Mouse (Mus musculus): ENCODE data around the gene Eif3j1. TPM values are rescaled to one million over a fixed set of nuclear protein-coding genes. Genes with fewer than 3 reads are reported as not detected.
"Not testable (repeated sequence)": the region's sequence is repeated elsewhere in the genome, so short reads cannot be mapped to it uniquely, and the experiment has no call there.

Gene Eif3j1
- polyA plus RNA-seq, 1 experiment = 6.1 TPM

DNA sequence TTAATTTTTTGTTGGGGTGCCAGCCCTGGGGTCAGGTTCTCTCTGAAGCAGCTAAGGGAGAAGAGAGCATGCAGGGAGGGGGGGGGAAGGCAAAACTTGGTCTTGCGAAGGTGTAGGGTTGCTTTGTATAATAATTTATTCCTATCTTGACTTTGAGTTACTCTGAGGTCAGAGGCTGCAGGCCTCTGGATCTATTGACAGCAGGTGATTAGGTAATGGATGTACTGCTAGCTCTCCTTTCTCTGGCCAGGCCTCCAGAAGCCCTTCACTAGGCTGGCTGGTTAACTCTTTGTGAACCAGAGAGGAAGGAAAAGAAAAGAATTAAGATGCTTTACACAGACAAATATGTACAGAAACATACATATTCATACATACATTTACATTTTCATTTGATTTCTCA, 9.6 kb upstream of the Eif3j1 start:
- Histone ChIP-seq H3K27me3 (ENCODE audit: control insufficient read depth, insufficient read depth, insufficient read length) (no peaks in the 10 kb centered on the region), H3K4me2 (ENCODE audit: low read depth) (no peak overlapping the region), H3K36me3 (ENCODE audit: control insufficient read depth, insufficient read depth) (no peaks in the 10 kb centered on the region), H3ac (ENCODE audit: control insufficient read depth, insufficient read length) (no peak overlapping the region), H3K4me3 (no peak overlapping the region), H3K79me2 (ENCODE audit: control insufficient read depth, insufficient read depth) (no peaks in the 10 kb centered on the region)
- TF ChIP-seq MYOG (IDR thresholded peaks at IDR 0.05; ENCODE audit: control insufficient read depth in 1 of 3, insufficient read depth in 1 of 3, insufficient read length in 2 of 3, low read depth in 2 of 3) = no peak
- TF ChIP-seq USF1 (IDR thresholded peaks at IDR 0.05; ENCODE audit: low read depth) = no peak
- TF ChIP-seq MYOD1 (IDR thresholded peaks at IDR 0.05; ENCODE audit: control insufficient read depth in 1 of 3, insufficient read length in 2 of 3, low read depth in 2 of 3) = no peak
- no peak for TF ChIP-seq MAX (IDR thresholded peaks at IDR 0.05; ENCODE audit: low read depth)
- TF ChIP-seq E2F4 (IDR thresholded peaks at IDR 0.05; ENCODE audit: insufficient read depth) = no peak
- TF ChIP-seq TCF3 (IDR thresholded peaks at IDR 0.05; ENCODE audit: insufficient read length, low read depth) = no peak
- TF ChIP-seq POLR2A (IDR thresholded peaks at IDR 0.05; ENCODE audit: insufficient read length, low read depth) = no peak

DNA sequence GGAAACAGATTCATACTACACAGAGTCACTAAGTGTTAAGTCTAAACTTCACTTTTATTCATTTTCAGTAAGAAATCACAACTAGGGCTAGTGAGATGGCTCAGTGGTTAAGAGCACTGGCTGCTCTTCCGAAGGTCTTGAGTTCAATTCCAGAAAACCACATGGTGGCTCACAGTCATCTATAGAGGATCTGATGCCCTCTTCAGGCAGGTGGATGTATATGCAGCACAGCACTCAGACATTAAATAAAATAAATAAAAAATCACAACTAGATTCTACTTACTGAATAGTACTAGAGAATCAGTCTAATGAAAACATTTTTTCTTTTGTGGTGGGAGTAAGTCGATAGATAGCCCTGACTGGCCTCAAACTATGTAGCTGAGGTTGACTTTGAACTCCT, 6.1 kb upstream of the Eif3j1 start:
- H3K27me3 ChIP-seq (ENCODE audit: control insufficient read depth, insufficient read depth, insufficient read length) = no peaks in the 10 kb centered on the region
- no peak overlapping the region for H3ac ChIP-seq (ENCODE audit: control insufficient read depth, insufficient read length)
- TF ChIP-seq MYOD1 (IDR thresholded peaks at IDR 0.05; ENCODE audit: control insufficient read depth in 1 of 3, insufficient read length in 2 of 3, low read depth in 2 of 3) = no peak
- TF ChIP-seq MYOG (IDR thresholded peaks at IDR 0.05; ENCODE audit: control insufficient read depth in 1 of 3, insufficient read depth in 1 of 3, insufficient read length in 2 of 3, low read depth in 2 of 3) = no peak
- TF ChIP-seq POLR2A (IDR thresholded peaks at IDR 0.05; ENCODE audit: insufficient read length, low read depth) = no peak
- TF ChIP-seq TCF12 (IDR thresholded peaks at IDR 0.05; ENCODE audit: insufficient read depth, poor library complexity, severe bottlenecking) = no peak
- no peak overlapping the region for H3K4me2 ChIP-seq (ENCODE audit: low read depth)
- no peaks in the 10 kb centered on the region for H3K79me2 ChIP-seq (ENCODE audit: control insufficient read depth, insufficient read depth)
- H3K4me3 ChIP-seq = no peak overlapping the region
- no peaks in the 10 kb centered on the region for H3K36me3 ChIP-seq (ENCODE audit: control insufficient read depth, insufficient read depth)

DNA sequence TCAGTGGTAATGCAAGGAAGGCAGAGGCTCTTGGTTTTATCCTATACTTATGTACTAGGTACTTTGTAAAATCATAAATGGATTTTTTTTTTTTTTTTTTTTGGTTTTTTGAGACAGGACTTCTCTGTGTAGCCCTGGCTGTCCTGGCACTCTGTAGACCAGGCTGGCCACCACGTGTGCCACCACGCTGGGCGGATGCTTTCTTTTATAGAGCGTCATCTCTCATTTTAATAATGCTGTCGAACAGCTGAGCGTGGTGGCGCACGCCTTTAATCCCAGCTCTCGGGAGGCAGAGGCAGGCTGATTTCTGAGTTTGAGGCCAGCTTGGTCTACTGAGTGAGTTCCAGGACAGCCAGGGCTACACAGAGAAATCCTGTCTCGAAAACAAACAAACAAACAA, 1.3 kb upstream of the Eif3j1 start:
- not testable (repeated sequence) for H3K36me3 ChIP-seq (ENCODE audit: control insufficient read depth, insufficient read depth); H3K27me3 ChIP-seq (ENCODE audit: control insufficient read depth, insufficient read depth, insufficient read length)
- Histone ChIP-seq H3ac (ENCODE audit: control insufficient read depth, insufficient read length) (peak overlapping the region; percentile 82), H3K4me3 (peak overlapping the region; percentile 56), H3K4me2 (ENCODE audit: low read depth) (peak overlapping the region; percentile 81), H3K79me2 (ENCODE audit: control insufficient read depth, insufficient read depth) (peaks cover 24% of the 10 kb centered on the region)

DNA sequence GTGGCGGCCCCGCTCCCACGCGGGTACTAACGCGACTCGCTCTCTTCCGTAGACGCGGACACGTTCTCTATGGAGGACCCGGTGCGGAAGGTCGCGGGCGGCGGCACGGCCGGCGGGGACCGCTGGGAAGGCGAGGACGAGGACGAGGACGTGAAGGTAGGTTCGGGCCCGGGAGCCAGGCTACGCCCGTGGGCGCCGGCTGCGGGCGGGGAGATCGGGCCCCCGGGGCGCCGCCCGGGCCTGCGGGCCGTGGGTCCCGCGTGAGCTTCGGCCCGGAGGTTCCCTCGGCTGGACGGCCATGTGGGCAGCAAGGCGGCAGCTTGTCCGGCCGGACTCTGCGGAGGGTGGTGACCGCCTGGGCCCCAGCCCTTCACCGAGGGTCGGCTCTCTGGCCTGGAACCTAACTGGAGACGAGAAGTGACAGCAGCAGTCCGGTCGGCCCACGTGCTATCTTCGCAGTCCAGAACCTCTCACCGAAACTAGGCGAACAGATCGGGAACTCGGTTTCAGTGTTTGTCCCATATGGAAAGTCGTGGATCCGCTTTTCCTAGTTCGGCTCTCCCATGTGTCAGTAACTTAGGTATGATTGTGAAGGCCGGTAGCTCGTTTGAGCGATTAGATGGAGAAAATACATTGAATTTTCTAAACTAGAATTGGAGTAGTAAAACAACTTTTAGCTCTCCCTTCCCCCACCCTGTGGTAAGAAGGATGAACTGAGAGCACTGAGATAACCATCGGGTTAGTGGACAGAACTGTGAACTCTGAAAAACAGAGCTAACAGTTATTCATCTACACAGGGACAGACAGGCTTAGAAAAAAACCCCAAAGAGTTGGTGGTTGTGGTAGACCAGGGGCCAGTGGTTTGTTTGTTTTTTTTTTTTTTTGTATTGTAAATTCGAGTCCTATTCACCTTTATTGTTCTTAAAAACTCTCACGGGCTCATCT, 682 bp downstream of the Eif3j1 start:
- H3K4me3 ChIP-seq = peak overlapping the region; percentile 56
- H3K27me3 ChIP-seq (ENCODE audit: control insufficient read depth, insufficient read depth, insufficient read length) = no peaks in the 10 kb centered on the region
- peaks cover 17% of the 10 kb centered on the region for H3K36me3 ChIP-seq (ENCODE audit: control insufficient read depth, insufficient read depth)
- peak overlapping the region; percentile 65 for H3K4me2 ChIP-seq (ENCODE audit: low read depth)
- TF ChIP-seq CEBPB (IDR thresholded peaks at IDR 0.05; ENCODE audit: insufficient read depth, poor library complexity, severe bottlenecking) = no peak
- no peak for TF ChIP-seq MAX (IDR thresholded peaks at IDR 0.05; ENCODE audit: low read depth)
- TF ChIP-seq E2F4 (IDR thresholded peaks at IDR 0.05; ENCODE audit: insufficient read depth) = no peak
- no peak for TF ChIP-seq POLR2A (IDR thresholded peaks at IDR 0.05; ENCODE audit: insufficient read length, low read depth)
- TF ChIP-seq MYOG (IDR thresholded peaks at IDR 0.05; ENCODE audit: control insufficient read depth in 1 of 3, insufficient read depth in 1 of 3, insufficient read length in 2 of 3, low read depth in 2 of 3) = no peak
- no peak for TF ChIP-seq TCF12 (IDR thresholded peaks at IDR 0.05; ENCODE audit: insufficient read depth, poor library complexity, severe bottlenecking)
- TF ChIP-seq TCF3 (IDR thresholded peaks at IDR 0.05; ENCODE audit: insufficient read length, low read depth) = no peak
- TF ChIP-seq SRF (IDR thresholded peaks at IDR 0.05; ENCODE audit: control insufficient read depth, insufficient read length, low read depth) = no peak
- no peak for TF ChIP-seq USF1 (IDR thresholded peaks at IDR 0.05; ENCODE audit: low read depth)
- H3K79me2 ChIP-seq (ENCODE audit: control insufficient read depth, insufficient read depth) = peaks cover 44% of the 10 kb centered on the region
- peak overlapping the region; percentile 82 for H3ac ChIP-seq (ENCODE audit: control insufficient read depth, insufficient read length)

DNA sequence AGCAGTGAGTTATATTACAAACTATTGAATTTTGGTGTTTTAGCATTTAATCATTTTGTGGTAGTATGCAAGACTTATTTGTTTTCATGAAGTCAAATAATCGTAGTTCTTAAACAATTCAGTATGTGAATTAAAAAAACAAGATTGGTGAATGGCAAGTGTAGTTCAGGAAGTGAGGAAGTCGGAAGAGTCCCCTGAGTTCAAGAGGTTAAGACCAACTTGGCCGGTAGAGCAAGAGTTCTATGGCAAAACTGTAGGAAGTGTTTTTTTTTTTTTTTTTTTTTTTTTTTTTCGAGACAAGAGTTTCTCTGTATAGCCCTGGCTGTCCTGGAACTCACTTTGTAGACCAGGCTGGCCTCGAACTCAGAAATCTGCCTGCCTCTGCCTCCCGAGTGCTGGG, 3.6 kb downstream of the Eif3j1 start:
- peaks cover 73% of the 10 kb centered on the region for H3K79me2 ChIP-seq (ENCODE audit: control insufficient read depth, insufficient read depth)
- no peak overlapping the region for H3K4me2 ChIP-seq (ENCODE audit: low read depth)
- TF ChIP-seq CEBPB (IDR thresholded peaks at IDR 0.05; ENCODE audit: insufficient read depth, poor library complexity, severe bottlenecking) = no peak
- TF ChIP-seq SRF (IDR thresholded peaks at IDR 0.05; ENCODE audit: control insufficient read depth, insufficient read length, low read depth) = no peak
- TF ChIP-seq TCF3 (IDR thresholded peaks at IDR 0.05; ENCODE audit: insufficient read length, low read depth) = no peak
- TF ChIP-seq REST (IDR thresholded peaks at IDR 0.05; ENCODE audit: insufficient read depth, insufficient read length) = no peak
- no peak for TF ChIP-seq TCF12 (IDR thresholded peaks at IDR 0.05; ENCODE audit: insufficient read depth, poor library complexity, severe bottlenecking)
- TF ChIP-seq POLR2A (IDR thresholded peaks at IDR 0.05; ENCODE audit: insufficient read length, low read depth) = no peak
- no peak for TF ChIP-seq POLR2AphosphoS2 (IDR thresholded peaks at IDR 0.05; ENCODE audit: insufficient read length, low read depth)
- H3K27me3 ChIP-seq (ENCODE audit: control insufficient read depth, insufficient read depth, insufficient read length) = no peaks in the 10 kb centered on the region
- no peak overlapping the region for H3ac ChIP-seq (ENCODE audit: control insufficient read depth, insufficient read length)
- H3K4me3 ChIP-seq = no peak overlapping the region
- peaks cover 27% of the 10 kb centered on the region for H3K36me3 ChIP-seq (ENCODE audit: control insufficient read depth, insufficient read depth)

Measured in myocyte (in vitro differentiated cells).